Mouse (Mus musculus) right cerebral cortex, adult 2 months (tissue): ENCODE data around the gene Mien1.
A peak's percentile ranks its signal among the peaks of the same experiment; 100 is the strongest.

Experiments used
- DNase-seq, 2 experiments: peaks; one replicate each; pipeline ENCODE4 v3.0.0; 2021 to 2022; ENCODE audit warnings: low spot score in 2 of 2

Mien1 gene

DNA sequence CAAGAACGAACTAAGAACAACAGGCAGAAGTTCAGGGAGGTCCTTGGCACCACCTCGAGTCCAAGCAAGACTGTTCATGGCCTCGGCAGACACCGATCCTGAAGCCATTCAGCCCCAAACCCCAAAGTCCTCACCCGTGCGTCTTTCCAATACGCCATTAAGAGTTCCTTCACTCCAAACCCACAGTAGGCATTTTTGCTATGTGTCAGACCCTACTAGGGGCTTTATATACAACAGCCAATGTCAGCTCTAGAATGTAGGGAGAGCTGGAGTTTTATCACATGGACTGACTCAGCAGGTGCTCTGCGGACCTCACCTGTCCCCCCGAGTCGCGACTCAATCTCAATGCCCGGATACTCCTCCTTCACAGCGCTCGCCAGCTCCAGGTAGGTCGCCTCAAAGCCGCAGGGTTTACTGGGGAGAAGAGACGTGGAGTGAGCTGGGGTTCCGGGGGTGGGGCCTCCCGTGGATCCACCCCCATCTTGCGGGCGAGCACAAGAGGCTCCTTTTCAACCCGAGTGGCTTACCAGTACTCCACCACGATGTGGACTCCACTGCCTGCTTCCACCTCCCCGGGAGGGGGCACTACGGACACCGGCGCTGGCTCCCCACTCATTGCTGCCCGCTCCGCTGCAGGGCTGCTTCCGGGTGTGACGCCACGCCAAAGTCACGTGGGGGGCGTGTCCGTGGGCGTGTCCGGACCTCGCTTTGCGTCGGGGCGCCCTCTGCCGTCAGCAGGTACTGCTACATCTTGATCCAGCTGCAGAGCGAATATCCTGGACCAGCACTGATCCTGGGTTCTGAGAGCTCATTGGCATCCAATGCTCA lies at the start of gene Mien1:
Gene Mien1 (minus strand): TSS at position 661 of the 828 bp plus-strand sequence.
- DNase-seq = peak; percentile 96 to 97

- DNase-seq = no peak
Observed at GRCm38 (mm10) chr11:98487526-98488040, 48.8 kb upstream of the Mien1 start.

GRCm38 (mm10) chr11:98485749-98486148 lies 47.0 kb upstream of the Mien1 start:
- DNase-seq = no peak

DNA sequence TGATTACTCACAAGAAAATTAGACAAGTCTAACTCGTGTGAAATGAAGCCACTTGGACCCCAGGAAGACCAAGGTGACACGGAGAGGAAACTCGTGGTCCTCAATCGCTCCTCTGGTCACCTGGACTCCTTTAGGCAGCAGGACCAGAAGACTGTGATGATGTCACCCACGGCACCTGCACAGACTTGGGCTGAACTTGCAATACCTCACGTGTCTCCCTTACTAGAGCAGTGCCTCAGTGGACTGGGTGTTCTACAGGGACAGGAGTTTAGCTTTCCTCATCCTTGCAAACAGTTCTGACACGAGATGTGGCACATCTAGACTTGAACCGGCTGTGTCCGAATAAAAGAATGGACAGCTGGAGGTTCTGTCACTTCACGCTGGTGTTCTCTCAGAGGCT lies 43.3 kb upstream of the Mien1 start:
- DNase-seq = no peak

GRCm38 (mm10) chr11:98481231-98481630 lies 42.4 kb upstream of the Mien1 start:
- DNase-seq = no peak

GRCm38 (mm10) chr11:98479940-98480497 lies 41.2 kb upstream of the Mien1 start:
- DNase-seq = no peak

DNA sequence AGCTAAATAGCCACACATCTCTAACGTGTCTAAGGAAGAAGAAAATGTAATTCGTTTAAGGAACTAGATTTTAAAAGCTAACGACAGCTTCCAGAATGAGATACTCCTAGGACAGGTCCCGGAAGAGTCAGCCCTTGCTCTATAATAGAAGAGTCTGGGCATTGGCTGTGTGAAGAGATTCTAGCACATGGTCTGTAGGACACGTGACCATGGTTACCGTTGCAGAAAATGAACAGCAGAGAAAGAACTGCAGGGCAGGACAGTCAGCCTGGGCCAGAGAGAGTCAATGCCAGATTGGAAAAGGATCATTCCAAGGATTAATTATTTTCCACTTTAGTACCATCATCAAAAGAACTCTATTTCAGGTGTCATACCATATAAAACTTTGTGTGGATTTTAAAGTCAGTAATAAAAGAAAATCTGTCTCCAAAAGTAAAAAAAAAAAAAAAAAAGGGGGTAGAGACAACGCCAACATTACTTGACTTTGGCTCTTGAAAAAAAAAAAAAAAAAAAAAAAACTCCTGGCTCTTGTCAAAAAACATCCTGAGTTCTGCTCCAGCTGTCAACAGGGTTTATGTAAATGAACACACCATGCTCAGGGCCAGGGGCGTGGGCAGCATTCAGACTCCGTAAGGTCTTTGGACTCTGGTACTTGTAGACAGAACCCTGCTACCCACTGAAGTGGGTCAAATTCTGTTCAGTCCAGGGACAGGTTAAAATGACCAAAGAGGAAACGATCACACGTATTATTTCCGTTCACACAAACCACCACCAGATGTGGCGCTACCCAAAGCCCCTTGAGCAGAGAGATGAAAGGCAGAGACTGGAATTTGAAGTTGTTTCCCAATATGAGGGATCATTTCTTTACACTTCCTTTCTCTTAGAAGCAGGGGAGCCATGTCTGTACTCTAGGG lies 40.5 kb upstream of the Mien1 start:
- no peak for DNase-seq

DNA sequence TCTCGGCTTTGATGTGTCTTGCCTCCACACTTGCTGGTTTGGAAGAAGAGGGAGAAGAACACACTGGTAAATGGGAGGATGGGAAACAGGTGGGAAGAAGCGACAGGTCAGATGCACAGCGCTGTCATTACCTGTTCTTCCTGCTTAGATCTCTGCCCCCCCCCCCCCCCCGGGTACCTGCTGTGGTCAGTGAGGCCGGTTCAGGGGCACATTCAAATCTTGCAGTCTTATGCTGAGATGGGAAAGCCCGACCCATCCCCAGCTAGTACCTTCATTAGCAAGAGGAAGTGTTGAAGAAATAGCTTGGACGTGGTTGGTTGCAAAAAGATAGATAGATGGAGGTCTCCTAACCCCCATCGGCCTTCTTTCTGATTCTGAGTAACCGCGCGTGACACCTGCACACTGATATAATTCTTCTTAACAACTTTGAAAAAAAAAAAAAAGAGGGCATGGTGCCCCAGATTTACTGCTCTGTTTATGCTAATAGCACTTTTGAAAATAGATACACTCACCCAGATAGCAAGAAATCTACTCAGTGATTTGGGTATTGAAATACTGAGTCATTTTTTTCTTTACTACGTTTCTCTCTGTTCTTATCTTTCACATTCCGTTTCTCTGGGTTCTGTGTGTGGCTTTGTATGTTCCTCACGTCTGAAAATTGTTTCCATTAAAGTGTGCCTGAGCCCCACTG lies 38.4 kb upstream of the Mien1 start:
- no peak for DNase-seq

- DNase-seq = no peak
Observed at GRCm38 (mm10) chr11:98476434-98476807, 37.6 kb upstream of the Mien1 start.

DNA sequence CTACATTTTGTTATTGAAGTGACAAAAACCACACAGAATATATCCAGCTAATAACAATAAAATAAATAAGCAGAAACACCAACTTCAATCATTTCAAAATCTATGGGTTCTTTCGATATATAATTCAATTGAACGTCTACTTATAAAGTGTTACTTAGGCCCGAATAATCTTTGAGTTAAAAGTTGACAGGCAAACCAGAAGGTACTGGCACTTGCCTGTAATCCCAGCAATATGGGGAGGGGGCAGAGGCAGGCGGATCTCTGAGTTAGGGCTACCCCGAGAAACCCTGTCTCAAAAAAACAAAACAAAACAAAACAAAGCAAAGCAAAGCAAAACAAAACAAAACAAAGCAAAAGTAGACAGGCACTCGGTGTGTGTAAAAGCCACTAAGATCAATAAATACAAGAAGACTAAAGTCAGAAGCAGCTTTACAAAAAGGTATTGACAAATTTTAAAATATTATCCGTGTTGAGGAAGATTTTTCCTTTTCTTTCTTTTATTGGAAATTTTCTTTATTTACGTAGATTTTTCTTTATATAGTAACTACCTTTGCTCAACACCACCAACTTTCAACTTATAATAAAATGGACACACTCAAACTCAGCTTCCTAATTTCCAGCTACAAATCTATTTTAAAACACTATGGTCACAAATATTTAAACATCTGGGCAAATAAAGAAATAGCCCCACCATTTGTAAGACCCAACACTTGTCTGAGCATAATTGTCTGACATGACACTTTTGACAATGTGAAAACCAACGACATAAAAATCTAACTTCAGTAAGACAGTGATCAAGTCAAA lies 37.0 kb upstream of the Mien1 start:
- DNase-seq = no peak

DNA sequence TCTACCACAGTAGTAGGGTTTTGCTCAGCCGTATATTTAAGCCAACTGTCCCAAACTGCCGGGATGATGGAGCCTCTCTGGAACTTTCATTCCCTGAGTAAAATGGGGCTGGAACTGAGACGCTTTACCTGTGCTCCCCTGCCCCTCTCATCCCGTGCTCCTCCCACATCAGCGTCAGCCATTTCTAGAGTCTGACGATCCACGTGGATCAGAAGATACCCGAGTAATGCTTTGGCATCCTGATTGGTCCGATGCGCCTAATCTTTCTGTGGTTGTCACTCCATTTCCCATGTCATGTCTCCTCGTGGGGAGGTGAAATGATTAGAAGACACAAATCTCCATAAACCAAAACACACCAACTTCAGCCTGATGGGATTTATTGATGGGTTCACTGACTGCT lies 36.2 kb upstream of the Mien1 start:
- no peak for DNase-seq

DNA sequence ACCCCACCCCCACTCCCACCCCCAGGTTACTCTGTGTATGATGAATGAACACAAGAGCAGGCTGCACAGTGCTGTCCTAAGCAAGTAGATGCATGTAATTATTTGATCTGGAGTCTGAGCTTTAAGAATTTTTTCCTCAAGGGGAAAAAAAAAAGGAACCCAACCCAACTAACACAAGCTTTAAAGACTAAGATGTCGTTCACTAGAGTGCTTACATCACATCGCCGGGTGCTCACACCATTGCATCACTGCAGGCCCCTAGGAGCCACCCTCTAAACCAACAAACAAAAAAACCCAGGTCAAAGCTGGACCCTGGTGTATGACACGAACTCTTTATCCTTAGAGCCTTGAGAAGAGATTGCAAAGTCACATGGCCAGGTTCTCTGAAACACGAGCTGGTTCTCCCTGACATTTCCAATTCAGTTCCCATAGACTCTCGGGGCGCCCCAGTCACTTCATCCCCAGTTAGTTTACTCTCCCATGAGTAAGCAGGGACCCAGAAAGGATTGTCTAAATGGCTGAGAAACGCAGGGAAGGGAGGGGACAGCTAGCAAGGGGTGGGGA lies 35.2 kb upstream of the Mien1 start:
- DNase-seq = no peak

GRCm38 (mm10) chr11:98472696-98473095 lies 33.9 kb upstream of the Mien1 start:
- no peak for DNase-seq

DNA sequence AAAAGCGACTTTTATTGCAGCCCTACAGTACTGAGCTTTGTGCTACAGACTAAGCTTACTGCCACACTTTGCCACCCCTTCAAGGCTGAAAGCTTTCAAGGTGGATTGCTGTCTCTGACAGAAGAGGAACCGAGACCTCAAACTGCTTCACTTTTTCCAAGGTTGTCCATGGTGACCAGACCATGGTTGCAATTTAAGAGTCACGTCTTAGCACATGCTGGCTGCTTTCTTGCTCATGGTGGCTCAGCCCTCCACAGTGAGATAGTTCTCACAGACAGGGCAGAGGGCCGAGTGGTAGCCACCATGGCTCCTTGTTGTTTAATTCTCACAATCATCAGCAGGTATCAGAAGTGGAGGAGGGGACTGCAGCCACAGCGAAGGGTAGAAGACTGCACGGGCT lies 32.0 kb upstream of the Mien1 start:
- DNase-seq = no peak

DNA sequence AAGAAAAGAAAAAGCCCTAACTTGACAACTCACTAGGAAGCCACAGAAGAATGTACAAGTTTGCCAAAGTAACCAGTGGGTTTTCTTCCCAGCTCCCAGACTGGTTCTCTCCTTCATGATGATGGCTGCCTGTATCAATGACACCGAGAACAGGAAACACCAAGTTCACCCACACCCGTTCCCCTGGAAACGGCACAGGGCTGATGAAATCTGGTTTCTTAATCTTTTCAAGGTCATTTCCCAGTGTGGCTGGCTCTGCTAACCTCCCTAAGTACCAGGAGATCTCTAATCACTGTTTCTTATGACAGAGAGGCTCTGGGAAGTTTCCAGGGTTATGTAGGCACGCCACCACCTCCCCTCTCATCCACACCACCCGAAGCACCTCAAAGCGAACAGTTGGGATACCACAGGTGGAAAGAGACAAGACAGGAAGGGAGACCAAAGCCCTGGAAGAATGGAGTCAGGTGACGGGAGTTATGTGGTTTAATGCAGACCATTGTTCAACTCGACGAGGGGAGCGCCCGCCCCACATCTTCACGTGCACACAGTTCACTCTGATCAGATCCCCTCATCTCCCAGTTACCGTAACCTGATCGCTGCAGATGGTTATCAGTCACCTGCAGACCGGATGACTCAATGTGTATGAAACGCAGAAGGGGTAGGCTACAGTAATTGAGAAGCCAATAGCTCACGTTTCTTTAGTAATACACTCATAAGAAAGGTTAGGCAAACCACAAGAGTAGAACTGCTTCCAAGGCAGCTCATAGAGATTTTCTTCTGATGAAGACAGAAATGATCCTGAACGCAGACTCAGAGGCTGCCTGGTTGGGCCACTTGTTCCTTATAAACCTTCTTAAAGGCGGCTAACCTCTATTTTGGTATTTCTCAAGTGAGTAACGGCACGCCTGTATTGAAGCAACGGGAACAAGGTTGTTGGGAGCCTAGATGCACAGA lies 31.2 kb upstream of the Mien1 start:
- no peak for DNase-seq

GRCm38 (mm10) chr11:98464516-98464915 lies 25.7 kb upstream of the Mien1 start:
- DNase-seq = no peak

GRCm38 (mm10) chr11:98463911-98464310 lies 25.1 kb upstream of the Mien1 start:
- no peak for DNase-seq

- no peak for DNase-seq
Observed at GRCm38 (mm10) chr11:98462255-98462654, 23.5 kb upstream of the Mien1 start.

GRCm38 (mm10) chr11:98461109-98461720 lies 22.4 kb upstream of the Mien1 start:
- DNase-seq = no peak
